Mouse (Mus musculus) layer of hippocampus, postnatal 10 days (tissue): ENCODE measurements around the gene Adamts18. TPM values are rescaled to one million over a fixed set of nuclear protein-coding genes. Genes with fewer than 3 reads are reported as not detected.
"Not testable (repeated sequence)": the region's sequence is repeated elsewhere in the genome, so short reads cannot be mapped to it uniquely, and the experiment has no call there.

Source experiments
- DNase-seq, 2 experiments: peaks; one replicate each; pipeline ENCODE4 v3.0.0; 2021; ENCODE audit warnings: low spot score in 2 of 2
- total RNA-seq, 2 experiments: library from RNA; stranded (reverse); gene quantifications; 2 replicates each; pipeline ENCODE4 v1.2.3; 2021

The Adamts18 gene
- total RNA-seq, 2 experiments from 2014 or later, result 9.6 to 11.2 TPM

DNA sequence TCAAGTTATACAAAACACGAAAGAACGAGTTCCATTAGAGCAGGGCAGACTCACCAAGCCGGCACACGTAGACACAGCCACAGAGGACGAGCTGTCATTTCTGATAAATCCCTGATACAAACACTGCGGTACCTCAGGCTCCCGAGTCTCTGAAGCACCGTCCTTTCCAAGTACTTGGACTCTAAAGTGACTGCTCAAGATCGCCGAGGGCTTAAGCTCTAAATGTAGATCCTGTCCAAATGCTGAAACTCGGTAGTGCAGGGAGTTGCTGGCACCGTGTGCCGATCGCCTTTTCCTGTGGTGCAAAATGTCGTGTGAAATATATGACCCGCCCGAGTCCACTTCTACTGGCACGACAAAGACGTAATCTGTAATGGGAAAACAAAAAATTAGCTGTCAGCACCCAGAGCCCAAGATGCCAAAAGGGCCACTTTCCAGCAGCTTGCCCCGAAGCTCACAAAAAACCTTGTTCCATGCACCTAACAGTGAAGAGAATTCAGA is 3.7 kb downstream of the Adamts18 start:
- DNase-seq, result no peak

DNA sequence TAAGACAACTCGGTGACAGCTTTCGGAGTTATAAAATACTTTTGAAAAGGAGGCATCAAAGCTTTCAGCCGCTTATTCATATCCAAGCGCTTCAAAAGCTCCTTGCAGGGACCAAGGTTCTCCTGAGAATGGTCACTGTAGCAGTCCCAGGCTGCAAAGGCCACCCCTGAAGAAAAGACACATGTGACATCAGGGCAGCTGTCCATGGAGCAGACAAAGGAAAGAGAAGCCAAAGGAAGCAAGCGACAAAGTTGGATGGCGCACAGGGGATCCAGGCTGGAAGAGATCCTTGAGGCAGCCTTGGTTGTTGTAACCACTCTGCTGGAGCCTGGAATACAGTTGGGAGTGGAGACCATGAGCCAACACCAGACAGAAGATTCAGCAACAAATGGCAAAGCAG is 10.3 kb downstream of the Adamts18 start:
- peak in 1 of 2 experiments; percentile 23 for DNase-seq

DNA sequence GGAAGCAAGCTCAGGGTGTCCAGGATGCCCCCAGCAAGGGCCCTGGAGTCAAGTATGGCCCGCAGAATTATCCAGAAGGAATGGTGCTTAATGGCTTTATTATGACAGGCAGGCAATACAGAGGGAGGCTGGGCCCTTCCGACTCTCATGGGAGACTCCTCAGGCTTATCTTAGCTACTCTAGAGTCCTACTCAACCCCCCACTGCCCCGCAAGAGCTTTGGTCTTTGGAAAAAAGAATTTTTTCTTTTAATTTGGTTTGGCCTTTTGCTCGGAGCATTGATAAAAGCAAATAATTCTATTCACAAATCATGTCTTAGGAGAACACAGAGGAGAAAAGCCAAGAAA is 11.0 kb downstream of the Adamts18 start:
- no peak for DNase-seq

DNA sequence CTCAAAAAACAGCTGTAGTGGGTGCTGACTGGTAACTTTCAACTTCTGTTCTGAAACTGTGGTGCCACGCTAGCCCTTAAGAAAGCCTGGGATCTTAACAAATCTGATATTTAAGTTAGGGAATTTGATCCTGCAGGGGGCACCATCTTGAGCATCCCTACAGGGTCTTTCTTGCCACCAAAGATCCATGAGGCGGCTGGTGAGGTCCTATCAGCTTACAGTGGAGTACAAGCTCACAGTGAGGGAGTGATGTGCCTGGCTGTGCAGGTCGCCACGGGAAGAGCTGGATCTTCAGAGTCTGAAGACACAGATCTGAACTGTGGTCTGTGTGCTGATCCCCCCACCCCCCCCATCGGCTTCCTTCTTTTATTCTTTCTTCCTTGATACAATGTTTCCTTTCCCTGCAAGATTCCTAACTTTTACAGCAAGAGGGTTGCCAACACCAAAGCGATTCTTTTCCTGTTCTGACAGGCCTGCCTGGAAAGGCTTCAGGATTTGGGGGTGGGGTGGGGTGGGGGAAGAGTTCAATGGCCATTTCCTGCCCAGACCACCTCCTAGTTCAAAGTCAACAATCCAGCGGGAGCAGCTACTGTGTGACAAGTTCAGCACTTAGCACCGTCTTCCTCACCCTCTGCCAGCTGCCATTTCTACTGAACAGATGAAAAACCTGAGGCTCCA is 11.5 kb downstream of the Adamts18 start:
- no peak for DNase-seq

DNA sequence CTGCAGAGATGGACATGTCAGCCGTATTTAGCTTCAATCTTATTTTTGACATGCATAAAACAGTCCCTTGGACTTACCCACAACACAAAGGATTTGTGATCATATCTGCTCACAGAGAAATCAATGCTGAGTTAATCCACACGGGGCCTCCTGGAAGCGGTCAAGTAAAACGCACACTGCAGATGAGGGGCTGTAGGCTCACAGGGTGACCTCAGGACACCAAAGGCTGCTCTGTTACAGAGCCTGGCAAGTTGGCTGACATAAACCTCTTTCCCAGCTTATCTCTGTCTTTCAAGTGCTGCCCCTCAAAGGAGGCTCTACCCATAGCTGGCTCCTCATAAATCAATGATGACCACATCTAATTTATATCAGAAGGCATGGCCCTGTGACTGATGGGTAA is 14.9 kb downstream of the Adamts18 start:
- DNase-seq, result no peak

DNA sequence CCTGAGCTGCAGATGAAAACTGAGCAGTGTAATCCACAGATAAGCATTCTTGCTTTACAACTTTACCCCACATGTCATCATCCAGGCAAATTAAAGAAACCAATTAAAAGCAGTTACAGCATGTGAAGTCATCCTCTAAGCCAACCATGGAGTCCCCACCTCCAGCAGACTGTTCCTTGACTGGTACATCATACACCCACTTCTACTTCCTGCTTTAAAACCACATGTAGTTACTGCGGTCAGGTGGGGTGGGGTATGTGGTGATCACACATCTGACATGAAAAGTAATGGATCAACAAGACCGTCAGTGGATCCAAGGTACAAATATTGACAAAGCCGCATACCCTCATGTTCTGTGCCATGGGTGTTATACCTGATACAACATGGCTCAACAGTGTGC is 21.3 kb downstream of the Adamts18 start:
- DNase-seq, result no peak

DNA sequence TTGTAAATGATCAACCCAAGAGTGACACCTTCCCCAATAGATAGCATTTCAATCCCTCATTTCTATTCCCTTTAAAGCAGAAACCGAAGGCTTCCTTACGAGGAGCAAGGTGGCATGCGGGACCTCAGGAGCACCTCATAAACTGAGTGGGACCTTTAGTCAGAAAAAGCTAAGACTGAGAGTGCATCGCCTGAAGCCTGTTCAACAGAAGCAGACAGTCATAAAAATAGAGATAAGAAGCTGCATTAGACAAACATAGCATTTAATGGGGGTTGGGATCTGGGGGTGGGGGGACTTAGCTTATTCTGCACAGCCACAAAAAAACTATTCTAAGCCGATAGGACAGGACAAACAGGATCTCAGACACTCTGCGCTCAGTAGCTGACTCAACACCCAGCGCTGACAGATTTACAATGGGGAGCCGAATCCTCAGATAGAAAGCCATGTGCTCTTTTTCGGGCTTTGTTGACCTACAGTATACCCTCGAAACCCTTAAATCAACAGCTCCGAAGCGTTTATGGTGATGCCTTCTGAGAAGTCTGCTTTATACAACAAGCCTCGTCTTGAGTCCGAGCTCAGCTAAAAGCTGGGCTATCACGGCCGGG is 27.5 kb downstream of the Adamts18 start:
- DNase-seq, result no peak

DNA sequence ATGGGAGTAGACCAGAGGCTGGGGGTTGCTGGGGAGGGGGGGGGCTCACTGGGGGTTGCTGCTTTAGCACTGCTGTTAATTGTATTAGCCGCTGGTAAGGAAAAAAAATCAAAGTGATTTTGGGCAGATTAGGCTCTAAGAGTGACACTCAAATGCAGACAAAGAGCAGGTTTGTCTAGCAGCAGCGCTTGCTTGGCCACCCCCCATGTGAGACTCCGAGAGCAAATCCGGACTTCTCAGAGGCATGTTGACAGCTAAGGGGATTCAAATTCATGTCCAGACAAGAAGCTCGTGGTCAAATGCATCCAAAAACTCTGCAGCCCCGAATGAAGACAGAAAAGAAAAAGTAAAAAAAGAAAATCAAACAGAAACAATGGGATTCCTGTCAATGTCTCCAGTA is 34.6 kb downstream of the Adamts18 start:
- no peak for DNase-seq

DNA sequence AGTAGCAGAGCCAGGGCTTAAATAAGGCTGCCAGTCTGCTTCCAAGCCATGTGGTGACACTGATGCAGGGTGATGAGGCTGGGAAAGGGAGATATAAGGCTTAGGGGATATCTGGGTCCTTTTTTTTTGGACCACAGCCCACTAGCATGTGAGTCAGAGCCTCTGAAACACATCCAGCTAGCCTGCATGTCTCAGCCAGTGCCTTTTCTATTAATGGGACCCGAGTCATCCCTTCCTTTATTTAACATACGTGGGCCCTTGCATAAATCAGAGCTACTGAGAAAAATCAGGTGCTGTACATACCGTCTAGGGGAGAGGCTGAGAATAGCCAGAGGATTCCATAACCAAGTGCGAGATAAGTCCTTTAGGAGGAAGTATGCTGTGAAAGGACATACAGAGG is 37.0 kb downstream of the Adamts18 start:
- DNase-seq, result no peak

DNA sequence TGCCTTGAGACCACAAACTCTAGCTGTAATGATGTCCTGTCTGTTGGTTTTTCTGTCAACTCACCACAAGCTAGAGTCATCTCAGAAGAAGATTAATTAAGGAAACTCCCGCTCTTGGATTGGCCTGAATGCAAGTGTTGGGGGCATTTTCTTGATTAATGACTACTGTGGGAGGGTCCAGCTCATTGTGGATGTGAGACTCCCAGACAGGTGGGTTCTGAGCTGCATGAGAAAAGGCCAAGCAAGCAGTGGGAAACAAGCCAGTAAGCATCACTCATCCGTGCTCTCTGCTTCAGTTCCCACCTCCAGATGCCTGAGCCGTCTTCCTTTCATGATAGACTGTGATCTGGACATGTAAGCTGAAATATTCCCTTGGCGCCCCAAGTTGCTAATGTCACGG is 38.6 kb downstream of the Adamts18 start:
- no peak for DNase-seq

DNA sequence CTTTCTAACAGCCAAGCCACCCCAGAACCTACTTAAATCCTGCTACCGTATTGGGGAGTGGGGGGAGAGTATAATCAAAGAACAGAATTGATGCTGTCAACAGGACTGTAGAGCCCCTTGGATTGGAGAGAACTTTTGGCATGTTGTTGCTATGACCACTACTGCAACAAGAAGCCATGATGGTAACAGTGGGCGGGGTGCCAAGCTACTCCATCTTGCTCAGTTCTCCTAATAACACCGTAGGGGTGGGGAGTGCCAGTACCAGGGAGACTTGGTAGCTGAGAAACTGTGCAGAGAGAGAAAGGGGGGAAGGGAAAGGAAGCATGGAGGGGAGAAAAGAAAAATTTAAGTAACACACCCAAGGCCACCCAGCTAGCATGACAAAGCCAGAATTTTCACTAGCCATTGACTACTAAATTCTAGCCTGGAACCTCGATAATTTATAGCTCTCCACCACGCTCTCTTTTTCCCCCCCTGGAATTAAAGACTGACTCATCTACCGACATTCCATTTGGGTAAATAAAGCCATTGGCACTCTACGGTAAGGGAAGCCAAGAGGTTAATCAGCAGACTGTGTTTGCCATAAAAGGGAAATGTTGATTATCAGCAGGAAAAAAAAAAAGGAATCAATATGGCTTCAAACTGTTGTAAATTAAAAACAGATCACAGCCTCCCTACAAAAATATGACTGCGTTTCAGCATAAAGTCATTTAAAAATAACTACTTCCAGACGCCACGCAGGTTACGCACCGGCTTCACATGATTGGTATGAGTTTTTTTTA is 44.5 kb downstream of the Adamts18 start:
- DNase-seq, result no peak

DNA sequence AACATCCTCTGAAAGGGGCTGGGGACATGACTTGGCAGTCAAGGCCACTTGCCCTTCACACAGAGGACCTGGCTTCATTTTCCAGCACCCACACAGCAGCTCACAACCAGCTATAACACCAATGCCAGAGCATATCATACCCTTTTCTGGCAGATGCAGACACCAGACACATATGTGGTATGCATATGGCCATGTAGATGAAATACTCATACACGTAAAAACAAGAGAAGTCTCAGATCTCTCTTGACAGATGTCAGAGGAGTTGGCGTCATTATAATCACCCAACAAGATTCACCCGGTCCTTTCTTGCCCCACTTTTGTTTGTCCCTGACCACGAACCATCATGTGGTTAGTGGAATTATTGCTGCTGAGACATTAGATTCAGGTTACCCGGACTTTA is 47.0 kb downstream of the Adamts18 start:
- no peak for DNase-seq

DNA sequence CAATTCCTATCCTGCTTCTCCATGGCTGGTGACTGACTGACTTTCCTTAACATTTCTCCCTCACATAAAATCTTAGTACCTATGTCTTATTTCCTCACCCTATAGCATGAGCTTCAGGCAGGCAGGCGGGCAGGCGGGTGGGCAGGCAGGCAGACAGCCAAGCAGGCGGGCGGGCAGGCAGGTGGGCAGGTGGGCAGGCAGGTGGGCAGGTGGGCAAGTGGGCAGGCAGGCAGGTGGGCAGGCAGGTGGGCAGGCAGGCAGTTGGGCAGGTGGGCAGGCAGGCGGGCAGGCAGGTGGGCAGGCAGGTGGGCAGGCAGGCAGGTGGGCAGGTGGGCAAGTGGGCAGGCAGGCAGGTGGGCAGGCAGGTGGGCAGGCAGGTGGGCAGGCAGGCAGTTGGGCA is 48.0 kb downstream of the Adamts18 start:
- not testable (repeated sequence) for DNase-seq

DNA sequence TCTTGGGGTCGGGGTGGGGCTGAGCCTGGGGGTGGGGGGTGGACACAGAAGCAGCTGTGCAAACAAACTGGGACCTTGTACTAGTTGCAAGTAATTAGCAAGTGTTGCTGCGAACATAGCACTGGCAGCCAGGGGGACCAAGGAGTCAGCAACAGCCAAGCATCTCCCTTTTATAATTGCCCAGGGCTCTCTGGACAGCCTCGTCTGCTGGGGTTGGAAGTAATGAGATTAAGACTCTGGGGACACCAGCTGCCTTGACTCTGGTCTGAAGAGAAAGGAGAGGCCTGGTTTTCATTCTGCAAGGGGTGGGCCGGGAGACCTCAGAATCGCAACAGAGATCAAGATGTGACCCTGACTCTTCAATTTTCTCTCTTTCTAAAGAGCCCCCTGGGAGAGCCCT is 49.0 kb downstream of the Adamts18 start:
- DNase-seq, result no peak

DNA sequence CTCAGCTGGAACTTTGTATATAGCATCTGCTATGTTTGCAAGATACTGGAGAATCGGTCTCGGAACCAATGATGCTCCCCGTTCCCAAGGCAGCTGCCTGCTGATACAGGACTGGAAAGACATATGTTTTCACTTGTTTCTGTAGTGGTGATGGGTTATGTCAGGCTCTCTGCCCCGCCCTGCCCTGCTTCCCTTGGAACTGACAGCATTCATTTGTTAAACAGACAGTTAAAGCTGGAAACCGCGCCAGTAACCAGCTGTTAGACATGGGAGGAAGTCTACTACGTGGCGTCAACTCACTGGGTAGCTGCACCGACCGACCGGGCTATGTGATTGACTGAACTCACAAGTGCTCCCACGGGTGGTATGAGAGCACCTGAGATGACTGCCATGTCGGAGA is 56.7 kb downstream of the Adamts18 start:
- peak; percentile 9 to 17 for DNase-seq

DNA sequence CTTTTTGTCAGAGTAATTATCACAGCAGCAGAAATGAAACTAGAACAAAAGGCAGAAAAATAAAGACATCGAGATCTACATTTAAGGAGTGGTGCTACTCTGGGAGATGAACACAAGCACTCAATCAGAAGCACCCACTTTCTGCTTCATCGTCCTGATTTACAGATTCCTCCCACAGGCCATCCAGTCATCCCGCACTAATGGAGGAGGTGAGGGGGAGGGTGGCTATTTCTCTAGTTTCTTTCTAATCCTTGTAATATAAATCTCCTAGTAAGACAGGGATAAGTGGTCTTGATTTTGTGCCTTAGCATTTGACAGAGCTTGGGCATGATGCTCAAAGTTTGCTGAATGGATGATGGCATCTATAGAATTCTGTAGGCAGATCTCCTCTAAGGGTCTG is 57.5 kb downstream of the Adamts18 start:
- DNase-seq, result no peak

DNA sequence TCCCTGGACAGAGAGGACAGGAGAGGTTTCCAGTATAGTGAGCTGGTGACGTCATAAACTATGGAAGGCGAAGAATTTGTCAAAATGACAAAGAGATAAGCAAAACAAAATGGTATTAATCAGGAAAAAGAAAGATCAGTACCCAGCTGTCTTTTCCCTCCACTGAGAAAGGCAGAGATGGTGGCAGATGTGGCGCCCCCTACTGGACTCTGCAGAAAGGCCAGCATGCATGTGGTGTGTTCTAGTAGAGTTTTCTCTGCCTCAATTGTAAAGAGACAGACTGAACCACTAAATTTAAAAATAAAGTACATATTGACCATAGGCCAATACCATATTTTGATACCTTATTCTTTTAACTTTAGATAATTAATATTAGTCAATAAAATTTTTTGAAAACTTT is 64.8 kb downstream of the Adamts18 start:
- no peak for DNase-seq

DNA sequence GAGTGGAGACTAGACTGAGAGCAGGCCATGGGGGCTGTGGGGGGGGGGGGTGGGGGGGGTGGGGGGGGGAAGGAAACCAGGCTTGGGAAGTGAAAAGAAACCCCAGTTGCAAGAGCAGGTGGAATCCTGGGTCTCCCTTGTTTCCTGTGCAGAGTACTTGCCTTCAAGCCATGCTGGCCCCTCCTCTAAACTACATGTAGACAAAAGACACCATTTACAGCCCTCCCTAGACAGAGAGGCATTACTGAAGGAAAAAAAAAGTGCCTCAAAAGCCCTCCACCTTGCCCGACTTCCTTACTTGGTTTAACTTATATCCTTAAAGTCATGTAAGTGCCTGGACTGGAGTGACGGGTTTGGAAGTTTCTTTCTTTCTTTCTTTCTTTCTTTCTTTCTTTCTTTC is 67.0 kb downstream of the Adamts18 start:
- no peak for DNase-seq

DNA sequence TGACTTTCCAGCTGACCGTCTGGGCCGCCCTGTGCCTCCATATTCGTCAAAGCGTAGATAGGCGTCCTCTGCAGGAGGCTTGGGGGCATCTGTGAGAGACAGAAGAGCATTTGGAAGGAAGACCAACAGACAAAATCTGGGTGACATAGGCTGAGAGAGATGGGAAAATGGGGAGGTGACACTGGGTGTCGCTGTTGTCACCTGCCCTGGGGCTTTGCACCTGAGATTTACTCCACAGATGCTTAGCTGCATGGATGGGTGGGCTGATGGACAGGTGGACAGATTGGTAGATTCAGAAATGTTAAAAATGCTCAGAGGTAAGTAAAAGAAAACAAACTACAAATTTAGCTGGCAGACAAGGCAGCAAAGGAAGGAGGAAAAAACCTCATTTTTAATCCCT is 73.2 kb downstream of the Adamts18 start:
- no peak for DNase-seq

DNA sequence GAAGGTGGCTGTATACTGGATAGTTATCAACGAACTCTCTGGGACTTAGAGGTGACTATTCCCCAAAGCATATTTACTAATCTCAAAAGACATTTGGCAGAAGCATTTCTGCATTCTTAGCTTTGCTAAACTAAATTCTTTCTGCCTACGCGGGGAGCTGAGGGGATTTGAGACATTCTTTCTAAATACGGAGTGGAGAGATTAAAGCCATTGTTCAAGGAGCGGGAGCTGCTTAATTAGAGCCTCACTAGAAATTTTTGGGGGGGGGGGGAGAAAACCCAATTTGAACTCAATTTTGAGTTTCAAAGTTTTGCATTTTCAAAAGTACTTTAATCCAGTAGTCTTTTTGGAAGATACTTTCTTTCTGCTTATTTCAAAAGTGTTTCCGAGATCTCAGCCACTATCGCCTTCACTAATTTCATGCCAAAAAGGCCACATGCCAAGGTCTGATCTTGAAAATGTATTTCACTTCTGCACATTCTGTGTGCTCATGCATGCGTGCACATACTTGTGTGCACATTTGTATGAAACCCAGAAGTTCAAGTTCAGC is 79.6 kb downstream of the Adamts18 start:
- no peak for DNase-seq

DNA sequence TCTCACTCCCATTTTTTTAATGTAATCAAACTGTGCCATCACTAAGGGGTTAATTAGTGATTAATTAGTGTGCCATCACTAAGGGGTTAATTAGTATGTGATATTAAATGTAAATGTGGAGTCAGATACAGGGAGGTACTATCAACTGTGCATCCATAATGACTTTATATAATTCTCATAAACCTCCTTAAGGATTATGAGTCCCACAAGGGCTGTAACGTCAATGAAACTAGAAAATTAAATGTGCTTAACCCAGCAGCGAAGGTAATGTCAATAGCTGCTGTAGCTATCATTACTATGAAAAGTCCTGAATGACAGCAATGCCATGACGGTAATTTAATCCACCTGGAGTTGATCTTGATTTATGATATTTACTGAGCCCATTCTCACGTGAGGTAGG is 83.4 kb downstream of the Adamts18 start:
- DNase-seq, result no peak
